Mouse (Mus musculus) bone marrow macrophage, adult 2 months (primary cell): ENCODE measurements around the gene Smim12.

Experiments used
- CTCF ChIP-seq: IDR thresholded peaks from 2 replicates; pipeline ENCODE4 v1.5.1; 2012; ENCODE audit warnings: low read depth, mild to moderate bottlenecking, low read length, moderate library complexity
- POLR2A ChIP-seq: IDR thresholded peaks from 2 replicates; pipeline ENCODE4 v1.6.1; 2012; ENCODE audit warnings: mild to moderate bottlenecking, low read depth, low read length, borderline replicate concordance

DNA sequence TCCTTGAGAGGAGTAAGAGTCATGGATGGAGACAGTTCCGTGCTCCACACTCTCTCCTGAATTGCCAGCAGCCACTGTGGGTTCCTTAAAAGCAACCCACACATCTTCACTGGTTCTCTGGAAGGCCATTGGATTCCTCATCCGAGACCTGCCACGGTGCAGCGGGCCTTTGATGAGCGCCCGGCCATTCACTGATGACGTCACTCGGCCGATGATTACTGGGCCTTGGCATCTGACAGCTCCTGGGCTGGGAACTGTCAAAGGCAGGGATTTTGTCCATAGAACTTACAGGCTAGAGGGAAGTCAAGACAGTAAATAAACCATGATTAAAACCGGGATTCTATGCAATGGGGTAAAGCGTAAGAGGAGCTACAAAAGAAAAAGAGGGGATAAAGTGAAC is 26.5 kb upstream of the Smim12 start:
- TF ChIP-seq CTCF (no peak), POLR2A (no peak)
